Mouse (Mus musculus): ENCODE data around the gene St3gal5. TPM values are rescaled to one million over a fixed set of nuclear protein-coding genes. Genes with fewer than 3 reads are reported as not detected.

St3gal5 gene
- polyA plus RNA-seq, 1 experiment from 2014 or later, result 38.9 TPM

DNA sequence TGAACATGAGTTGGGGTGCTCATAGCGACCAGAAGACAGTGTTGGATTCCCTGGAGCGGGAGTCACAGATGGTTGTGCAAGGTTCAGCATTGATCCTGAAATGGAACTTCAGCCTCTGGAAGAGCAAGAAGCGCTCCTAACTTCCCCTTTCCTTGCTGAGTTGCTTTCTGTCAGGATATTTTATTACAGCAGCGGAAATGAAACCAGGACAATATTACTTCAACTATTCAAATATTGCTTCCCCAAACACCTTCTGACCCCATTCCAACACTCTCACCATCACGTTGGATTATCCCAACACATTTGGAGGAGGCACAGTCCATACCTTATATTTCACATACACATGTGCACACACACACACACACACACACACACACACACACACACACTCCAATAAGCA lies 64.4 kb downstream of the St3gal5 start:
- H3K9me3 ChIP-seq, result no peaks in the 10 kb centered on the region
- H3K4me3 ChIP-seq, result no peak overlapping the region
- no peaks in the 10 kb centered on the region for H3K36me3 ChIP-seq (replicated peaks)
- H3K27ac ChIP-seq, result no peak overlapping the region
- H3K4me1 ChIP-seq, result peaks cover 14% of the 10 kb centered on the region
- H3K27me3 ChIP-seq (ENCODE audit: poor library complexity, severe bottlenecking), result no peaks in the 10 kb centered on the region
- no peak for DNase-seq (ENCODE audit: extremely low spot score, low spot score)
- 87% methylated on average over 5 of the region's 5 CpGs for WGBS

DNA sequence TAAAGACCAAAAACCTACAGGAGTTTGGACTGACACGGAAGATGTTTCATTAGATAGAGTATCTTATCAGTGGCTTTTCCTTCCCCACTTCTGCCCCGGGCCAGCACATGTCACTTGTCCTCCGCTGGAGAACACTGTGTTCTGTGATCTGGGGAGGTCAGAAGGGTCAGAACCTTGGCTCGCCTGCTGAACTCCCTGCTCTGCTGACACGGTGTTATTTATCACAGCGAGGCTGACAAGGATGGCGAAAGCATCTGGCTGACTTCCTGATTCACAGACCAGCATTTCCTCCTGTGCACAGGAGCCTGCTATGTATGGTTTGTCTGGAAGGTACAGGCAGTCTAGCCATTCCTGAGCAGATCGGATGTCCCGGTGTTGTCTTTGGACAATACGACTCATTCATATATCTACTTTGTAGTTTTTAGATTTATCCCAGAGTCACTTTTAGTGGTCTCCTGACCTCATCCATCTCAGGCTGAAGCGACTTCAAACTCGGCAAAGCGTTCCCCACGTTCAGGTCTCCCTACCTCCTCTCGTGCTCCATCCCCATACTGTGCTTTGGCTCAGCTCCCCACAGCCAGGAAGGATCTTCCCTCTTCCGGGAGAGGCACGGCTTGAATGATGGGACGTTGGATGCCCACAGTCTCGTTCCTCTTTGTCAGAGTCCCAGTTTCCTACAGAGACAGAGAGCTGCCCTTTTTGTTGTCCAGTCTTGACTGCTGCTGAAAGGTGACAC lies 64.9 kb downstream of the St3gal5 start:
- peaks cover 14% of the 10 kb centered on the region for H3K4me1 ChIP-seq
- H3K9me3 ChIP-seq, result no peaks in the 10 kb centered on the region
- peak overlapping the region; percentile 40; the same call in 1 of the 2 replicates for H3K27ac ChIP-seq
- no peaks in the 10 kb centered on the region for H3K36me3 ChIP-seq (replicated peaks)
- H3K4me3 ChIP-seq, result no peak overlapping the region
- no peaks in the 10 kb centered on the region for H3K27me3 ChIP-seq (ENCODE audit: poor library complexity, severe bottlenecking)
- WGBS, result 60% methylated on average over 19 of the region's 19 CpGs
- no peak for DNase-seq (ENCODE audit: extremely low spot score, low spot score)

- H3K4me1 ChIP-seq, result peaks cover 14% of the 10 kb centered on the region
- no peak overlapping the region; the same call in 1 of the 2 replicates for H3K4me3 ChIP-seq
- no peaks in the 10 kb centered on the region for H3K9me3 ChIP-seq
- peak; percentile 89 for DNase-seq (ENCODE audit: extremely low spot score, low spot score)
- H3K36me3 ChIP-seq (replicated peaks), result no peaks in the 10 kb centered on the region
- H3K27me3 ChIP-seq (ENCODE audit: poor library complexity, severe bottlenecking), result no peaks in the 10 kb centered on the region
- WGBS, result 25% methylated on average over 20 of the region's 20 CpGs
- H3K27ac ChIP-seq, result peak overlapping the region; percentile 51; the same call in 1 of the 2 replicates
Measured at GRCm38 (mm10) chr6:72164321-72165275, 67.2 kb downstream of the St3gal5 start.

DNA sequence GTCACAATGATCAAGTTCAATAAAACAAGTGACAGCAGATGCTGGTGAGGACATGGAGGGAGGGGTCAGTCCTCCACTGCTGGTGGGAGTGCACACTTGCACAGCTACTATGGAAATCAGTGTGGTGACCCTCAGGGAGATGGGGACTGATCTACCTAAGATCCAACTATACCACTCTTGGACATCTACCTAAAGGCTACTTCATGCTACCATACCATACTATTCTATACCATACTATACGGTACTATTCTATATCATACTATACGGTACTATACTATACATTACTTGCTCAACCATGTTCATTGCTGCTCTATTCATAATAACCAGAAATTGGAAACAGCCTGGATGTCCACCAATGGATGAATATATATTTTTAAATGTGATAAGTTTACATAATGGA lies 68.5 kb downstream of the St3gal5 start:
- Histone ChIP-seq H3K4me3 (no peak overlapping the region), H3K36me3 (replicated peaks) (no peaks in the 10 kb centered on the region), H3K9me3 (no peaks in the 10 kb centered on the region), H3K27ac (no peak overlapping the region), H3K4me1 (peaks cover 14% of the 10 kb centered on the region), H3K27me3 (ENCODE audit: poor library complexity, severe bottlenecking) (no peaks in the 10 kb centered on the region)
- WGBS, result 48% methylated on average over 2 of the region's 2 CpGs
- no peak for DNase-seq (ENCODE audit: extremely low spot score, low spot score)

DNA sequence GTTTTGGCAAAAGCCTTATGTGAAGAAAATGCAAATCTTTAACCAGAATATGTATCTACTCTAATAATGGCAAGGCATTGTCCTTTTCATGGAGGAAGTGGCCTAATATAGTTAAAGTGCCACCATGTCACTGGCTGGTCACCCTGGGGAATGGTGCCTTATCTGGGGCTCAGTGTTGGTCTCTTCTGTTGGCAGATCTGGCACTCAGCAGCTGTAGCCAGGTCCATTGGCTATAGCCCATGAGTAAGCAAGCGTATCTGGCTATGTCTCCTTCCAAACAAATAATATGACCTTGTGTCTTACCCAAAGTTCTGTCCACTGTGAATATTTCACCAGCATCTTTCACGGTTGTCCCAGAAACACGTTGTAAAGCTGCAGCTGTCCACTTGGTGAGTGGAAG lies 74.0 kb downstream of the St3gal5 start:
- H3K9me3 ChIP-seq, result no peaks in the 10 kb centered on the region
- DNase-seq (ENCODE audit: extremely low spot score, low spot score), result no peak
- WGBS, result 88% methylated on average over 3 of the region's 3 CpGs

GRCm38 (mm10) chr6:72173350-72173749 lies 76.0 kb downstream of the St3gal5 start:
- WGBS, result 94% methylated on average over 1 of the region's 1 CpGs
- H3K27ac ChIP-seq, result no peak overlapping the region
- H3K36me3 ChIP-seq (replicated peaks), result no peaks in the 10 kb centered on the region
- DNase-seq (ENCODE audit: extremely low spot score, low spot score), result no peak
- no peaks in the 10 kb centered on the region for H3K4me1 ChIP-seq
- no peaks in the 10 kb centered on the region for H3K9me3 ChIP-seq
- no peaks in the 10 kb centered on the region for H3K27me3 ChIP-seq (ENCODE audit: poor library complexity, severe bottlenecking)
- H3K4me3 ChIP-seq, result no peak overlapping the region

More for the DNA sequence above, 74.0 kb downstream of the St3gal5 start:
- H3K4me1 ChIP-seq, result no peaks in the 10 kb centered on the region
- H3K27me3 ChIP-seq (ENCODE audit: poor library complexity, severe bottlenecking), result no peaks in the 10 kb centered on the region
- H3K4me3 ChIP-seq, result no peak overlapping the region
- H3K36me3 ChIP-seq (replicated peaks), result no peaks in the 10 kb centered on the region
- no peak overlapping the region for H3K27ac ChIP-seq

GRCm38 (mm10) chr6:72175419-72175818 lies 78.0 kb downstream of the St3gal5 start:
- no peaks in the 10 kb centered on the region for H3K27me3 ChIP-seq (ENCODE audit: poor library complexity, severe bottlenecking)
- no peak overlapping the region for H3K4me3 ChIP-seq
- H3K9me3 ChIP-seq, result no peaks in the 10 kb centered on the region
- H3K4me1 ChIP-seq, result no peaks in the 10 kb centered on the region
- no peak for DNase-seq (ENCODE audit: extremely low spot score, low spot score)
- no peak overlapping the region for H3K27ac ChIP-seq
- no peaks in the 10 kb centered on the region for H3K36me3 ChIP-seq (replicated peaks)
- WGBS, result 45% methylated on average over 3 of the region's 3 CpGs

- H3K9me3 ChIP-seq, result no peaks in the 10 kb centered on the region
- no peaks in the 10 kb centered on the region for H3K27me3 ChIP-seq (ENCODE audit: poor library complexity, severe bottlenecking)
- 87% methylated on average over 5 of the region's 5 CpGs for WGBS
- no peaks in the 10 kb centered on the region for H3K4me1 ChIP-seq
- no peaks in the 10 kb centered on the region for H3K36me3 ChIP-seq (replicated peaks)
- DNase-seq (ENCODE audit: extremely low spot score, low spot score), result no peak
- no peak overlapping the region for H3K27ac ChIP-seq
- H3K4me3 ChIP-seq, result no peak overlapping the region
Measured at GRCm38 (mm10) chr6:72176004-72176403, 78.6 kb downstream of the St3gal5 start.

DNA sequence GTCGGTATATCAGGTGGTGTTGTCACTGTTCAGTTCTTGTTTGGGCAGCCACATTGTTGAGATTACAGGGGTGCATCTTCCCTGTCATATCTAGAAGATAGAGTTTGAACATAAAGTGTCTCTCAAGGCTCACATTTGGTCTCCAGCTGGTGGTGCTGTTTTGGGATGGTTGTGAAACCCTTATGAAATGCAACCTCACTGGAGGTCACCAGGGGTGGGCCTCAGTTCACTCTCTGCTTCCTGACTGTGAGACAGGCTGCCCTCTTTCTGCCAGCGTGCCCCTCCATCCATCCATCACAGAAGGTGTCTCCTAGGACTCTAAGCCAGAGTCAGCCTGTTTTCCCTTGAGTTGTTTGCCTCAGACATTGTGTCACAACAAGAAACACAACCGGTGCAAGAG lies 80.0 kb downstream of the St3gal5 start:
- WGBS, result 82% methylated on average over 3 of the region's 3 CpGs
- DNase-seq (ENCODE audit: extremely low spot score, low spot score), result no peak

GRCm38 (mm10) chr6:72179006-72179405 lies 81.6 kb downstream of the St3gal5 start:
- Histone ChIP-seq H3K4me3 (no peak overlapping the region), H3K27me3 (ENCODE audit: poor library complexity, severe bottlenecking) (0 out of 2 replicates have a peak, but pooled peaks cover 3% of the 10 kb centered on the region), H3K4me1 (no peaks in the 10 kb centered on the region), H3K27ac (no peak overlapping the region), H3K9me3 (no peaks in the 10 kb centered on the region), H3K36me3 (replicated peaks) (no peaks in the 10 kb centered on the region)
- no peak for DNase-seq (ENCODE audit: extremely low spot score, low spot score)
- 91% methylated on average over 3 of the region's 3 CpGs for WGBS

More for the DNA sequence above, 80.0 kb downstream of the St3gal5 start:
- Histone ChIP-seq H3K9me3 (no peaks in the 10 kb centered on the region), H3K4me1 (no peaks in the 10 kb centered on the region), H3K4me3 (no peak overlapping the region), H3K36me3 (replicated peaks) (no peaks in the 10 kb centered on the region), H3K27ac (no peak overlapping the region), H3K27me3 (ENCODE audit: poor library complexity, severe bottlenecking) (no peaks in the 10 kb centered on the region)

DNA sequence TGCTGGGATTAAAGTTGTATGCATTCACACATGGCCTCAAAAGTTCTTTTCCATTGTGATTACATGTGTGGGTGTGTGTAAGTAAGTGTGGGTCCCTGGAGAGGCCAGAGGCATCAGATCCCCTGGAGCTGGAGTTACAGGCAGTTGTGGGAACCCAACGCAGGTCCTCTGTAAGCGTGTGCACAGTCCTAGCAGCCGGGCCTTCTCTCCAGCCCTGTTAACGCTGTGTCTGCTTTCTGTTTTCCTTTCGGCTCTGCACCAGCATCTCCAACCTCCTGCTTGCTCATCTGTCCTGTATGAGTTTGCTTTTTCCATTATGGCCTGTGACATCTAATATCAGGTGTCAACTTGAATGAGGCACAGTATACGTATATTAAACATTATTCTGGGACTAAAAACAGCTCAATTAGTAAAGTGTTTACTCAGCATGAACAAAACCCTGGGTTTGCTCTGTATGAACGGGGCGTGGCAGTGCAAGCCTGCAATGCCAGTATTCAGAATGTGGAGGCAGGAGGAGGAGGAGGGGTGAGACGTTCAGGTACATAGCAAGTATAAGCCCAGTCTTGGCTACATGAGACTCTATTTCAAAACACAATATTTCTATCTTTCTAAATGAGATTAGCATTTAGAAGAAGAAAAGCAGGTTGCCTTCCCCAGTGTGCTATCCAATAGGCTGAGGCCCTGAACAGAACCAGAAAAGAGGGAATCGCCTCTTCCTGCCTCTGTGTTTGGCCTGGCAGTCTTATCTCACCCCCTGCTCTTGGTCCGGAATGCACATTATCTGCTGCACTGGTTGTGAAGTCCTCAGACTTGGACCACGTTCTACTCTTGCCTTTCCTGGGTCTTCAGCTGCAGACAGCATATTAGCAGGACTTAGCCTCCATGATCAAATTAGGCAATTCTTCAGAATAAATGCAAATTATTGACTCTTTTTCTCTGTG lies 82.4 kb downstream of the St3gal5 start:
- no peak overlapping the region for H3K27ac ChIP-seq
- H3K4me1 ChIP-seq, result no peaks in the 10 kb centered on the region
- WGBS, result 84% methylated on average over 12 of the region's 12 CpGs
- DNase-seq (ENCODE audit: extremely low spot score, low spot score), result no peak
- H3K9me3 ChIP-seq, result no peaks in the 10 kb centered on the region
- H3K27me3 ChIP-seq (ENCODE audit: poor library complexity, severe bottlenecking), result peaks cover 11% of the 10 kb centered on the region; the same call in 1 of the 2 replicates
- H3K36me3 ChIP-seq (replicated peaks), result no peaks in the 10 kb centered on the region
- H3K4me3 ChIP-seq, result no peak overlapping the region

GRCm38 (mm10) chr6:72184576-72184975 lies 87.2 kb downstream of the St3gal5 start:
- DNase-seq (ENCODE audit: extremely low spot score, low spot score), result no peak
- Histone ChIP-seq H3K9me3 (no peaks in the 10 kb centered on the region), H3K4me1 (peaks cover 13% of the 10 kb centered on the region), H3K27ac (no peak overlapping the region), H3K36me3 (replicated peaks) (no peaks in the 10 kb centered on the region), H3K4me3 (no peak overlapping the region), H3K27me3 (ENCODE audit: poor library complexity, severe bottlenecking) (peaks cover 46% of the 10 kb centered on the region)
- WGBS, result 91% methylated on average over 5 of the region's 5 CpGs
